In the genomic region with DNA sequence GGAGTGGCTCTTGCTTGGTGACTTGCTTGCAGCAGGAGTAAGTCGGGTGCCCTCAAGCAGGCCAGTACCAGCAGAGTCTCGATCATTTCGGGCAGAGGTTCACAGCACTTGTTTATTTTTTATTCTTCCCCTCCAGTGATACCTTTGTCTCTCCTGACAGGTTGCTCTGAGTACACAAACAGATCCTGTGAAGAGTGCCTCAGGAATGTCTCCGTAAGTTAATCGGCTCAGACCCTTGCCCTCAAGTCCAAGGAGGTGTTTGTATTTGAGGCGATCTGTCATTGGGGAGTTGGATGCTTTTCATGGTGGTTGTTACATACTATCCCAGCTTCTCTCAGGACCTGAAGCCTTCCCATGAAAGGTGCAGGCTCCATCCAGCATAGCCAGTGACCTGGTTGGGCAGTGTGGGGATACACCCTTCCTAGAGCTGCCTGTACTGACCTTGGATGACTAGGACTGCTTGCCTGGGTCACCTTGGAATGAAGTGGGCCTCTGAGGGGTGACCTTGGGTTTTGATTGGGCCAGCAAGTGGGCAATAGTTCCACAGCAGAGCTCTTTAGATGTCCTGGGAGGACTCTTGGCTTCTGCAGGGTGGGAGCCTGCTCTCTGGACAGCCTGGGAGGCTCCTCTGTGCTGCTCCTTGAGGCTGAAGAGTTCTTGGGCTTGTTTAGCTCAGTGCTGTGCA, we compare ENCODE assay signal across 15 mouse cellular contexts. TPM values are rescaled to one million over a fixed set of nuclear protein-coding genes. Genes with fewer than 3 reads are reported as not detected.
DNase-seq lines count a peak whose midpoint lies in the region; ATAC-seq lines count a peak whose summit lies in the region.
"Had no signal": no experiment of that assay in that cellular context is flagged by ENCODE, and none has a peak within 500 bp of the region (broad histone marks: within the 10 kb centered on the region; RNA-seq: fewer than 3 reads in every experiment).

No protein-coding gene starts in this region.

- peaks cover 38% of the 10 kb centered on the region for H3K36me3 ChIP-seq in kidney, embryonic 14.5 days (ENCODE audit: control insufficient read depth, insufficient read depth, low read length)
- H3K36me3 ChIP-seq in midbrain, embryonic 15.5 days (replicated peaks) = no peaks in the 10 kb centered on the region; the same call in 1 of the 2 replicates

- ATAC-seq in kidney, embryonic 14.5 days (ENCODE audit: low FRiP score, low TSS enrichment) = no peak
- ATAC-seq in midbrain, embryonic 15.5 days (replicated peaks) = no peak
- ATAC-seq: forebrain, embryonic 13.5 days had no signal

- peaks cover 12% of the 10 kb centered on the region; the same call in 1 of the 2 replicates for H3K4me1 ChIP-seq in kidney, embryonic 14.5 days (ENCODE audit: control insufficient read depth, insufficient read depth, low read length)
- H3K4me1 ChIP-seq in midbrain, embryonic 15.5 days = peaks cover 39% of the 10 kb centered on the region

- no peak overlapping the region for H3K4me3 ChIP-seq in kidney, embryonic 14.5 days (ENCODE audit: low read length)
- no peak overlapping the region for H3K4me3 ChIP-seq in midbrain, embryonic 15.5 days
- H3K4me3 ChIP-seq: embryonic facial prominence, embryonic 15.5 days; forebrain, embryonic 13.5 days; limb, embryonic 15.5 days; neural tube, embryonic 12.5 days had no signal

- no peaks in the 10 kb centered on the region for H3K27me3 ChIP-seq in kidney, embryonic 14.5 days (ENCODE audit: control insufficient read depth, insufficient read depth, low read length)
- no peaks in the 10 kb centered on the region for H3K27me3 ChIP-seq in midbrain, embryonic 15.5 days (replicated peaks)
- H3K27me3 ChIP-seq: embryonic facial prominence, embryonic 15.5 days; forebrain, embryonic 13.5 days; limb, embryonic 15.5 days; neural tube, embryonic 12.5 days had no signal

- WGBS in kidney, embryonic 14.5 days = 90% methylated on average over 6 of the region's 6 CpGs
- WGBS in midbrain, embryonic 15.5 days = 94% methylated on average over 6 of the region's 6 CpGs

- peak; percentile 41 to 49 for DNase-seq in adrenal gland, postnatal 36 days
- no peak for DNase-seq in adrenal gland, postnatal 25 days
- DNase-seq in kidney, adult 18-20 months = peak; percentile 40
- DNase-seq in ovary, adult 18-20 months (ENCODE audit: low spot score) = peak; percentile 32
- no peak for DNase-seq in ovary, postnatal 10 days (ENCODE audit: low spot score)
- no peak for DNase-seq in lung, postnatal 36 days
- DNase-seq: lung, postnatal 14 days; midbrain, embryonic 14.5 days had no signal

- H3K27ac ChIP-seq in kidney, embryonic 14.5 days (ENCODE audit: low read depth, low read length) = no peak overlapping the region
- H3K27ac ChIP-seq in midbrain, embryonic 15.5 days = no peak overlapping the region
- H3K27ac ChIP-seq: embryonic facial prominence, embryonic 15.5 days; forebrain, embryonic 13.5 days; hindbrain, embryonic 14.5 days; limb, embryonic 15.5 days; neural tube, embryonic 12.5 days had no signal

- no peak overlapping the region for H3K9ac ChIP-seq in kidney, embryonic 14.5 days (ENCODE audit: low read depth, low read length)
- no peak overlapping the region for H3K9ac ChIP-seq in midbrain, embryonic 15.5 days
- H3K9ac ChIP-seq: embryonic facial prominence, embryonic 15.5 days; forebrain, embryonic 13.5 days; hindbrain, embryonic 14.5 days; limb, embryonic 15.5 days; neural tube, embryonic 12.5 days had no signal

- H3K4me2 ChIP-seq in kidney, embryonic 14.5 days (replicated peaks; ENCODE audit: low read depth, low read length) = no peak overlapping the region
- H3K4me2 ChIP-seq in midbrain, embryonic 15.5 days = no peak overlapping the region
- H3K4me2 ChIP-seq: embryonic facial prominence, embryonic 15.5 days; forebrain, embryonic 13.5 days; hindbrain, embryonic 14.5 days; limb, embryonic 15.5 days; neural tube, embryonic 12.5 days had no signal

- no peaks in the 10 kb centered on the region for H3K9me3 ChIP-seq in kidney, embryonic 14.5 days (ENCODE audit: control insufficient read depth, low read length)
- H3K9me3 ChIP-seq in midbrain, embryonic 15.5 days = no peaks in the 10 kb centered on the region
- H3K9me3 ChIP-seq: embryonic facial prominence, embryonic 15.5 days; forebrain, embryonic 13.5 days; limb, embryonic 15.5 days; neural tube, embryonic 12.5 days had no signal

RNA-seq across cellular contexts. Expression of a gene that starts 5.7 kb away (rescaled TPM):
- 100 to 1,000 TPM; 197 to 219 TPM for total RNA-seq in adrenal gland, postnatal 36 days (2021)
- 154 and 195 TPM in 2 replicates for total RNA-seq in adrenal gland, postnatal 25 days (2021)
- polyA plus RNA-seq in kidney, embryonic 14.5 days (2014; fragmentation: Nextera tagmentation; extraction: Ambion mirVana) = 104 and 144 TPM in 2 replicates
- polyA plus RNA-seq in midbrain, embryonic 15.5 days (2015; fragmentation: Nextera tagmentation; extraction: Ambion mirVana) = 68.6 and 72.0 TPM in 2 replicates

RNA-seq across cellular contexts. Expression of a gene that starts 18.7 kb away (rescaled TPM):
- 100 to 1,000 TPM in 1 of 2 experiments, 10 to 100 TPM in 1; 89.0 to 106 TPM for total RNA-seq in adrenal gland, postnatal 36 days (2021)
- 104 and 117 TPM in 2 replicates for total RNA-seq in adrenal gland, postnatal 25 days (2021)
- 253 and 294 TPM in 2 replicates for polyA plus RNA-seq in kidney, embryonic 14.5 days (2014; fragmentation: Nextera tagmentation; extraction: Ambion mirVana)
- 308 and 325 TPM in 2 replicates for polyA plus RNA-seq in midbrain, embryonic 15.5 days (2015; fragmentation: Nextera tagmentation; extraction: Ambion mirVana)

RNA-seq across cellular contexts. Expression of a gene that starts 18.8 kb away (rescaled TPM):
- total RNA-seq in adrenal gland, postnatal 36 days (2021) = 10 to 100 TPM; 24.1 to 27.6 TPM
- 20.9 TPM in 1 of 2 replicates, not detected in the other for total RNA-seq in adrenal gland, postnatal 25 days (2021)
- polyA plus RNA-seq in kidney, embryonic 14.5 days (2014; fragmentation: Nextera tagmentation; extraction: Ambion mirVana) = 1.2 and 1.8 TPM in 2 replicates
- 2.5 TPM in 1 of 2 replicates, not detected in the other for polyA plus RNA-seq in midbrain, embryonic 15.5 days (2015; fragmentation: Nextera tagmentation; extraction: Ambion mirVana)
- polyA plus RNA-seq: forebrain, embryonic 13.5 days had no signal

RNA-seq across cellular contexts. Expression of a gene that starts 34.8 kb away (rescaled TPM):
- 10 to 100 TPM; 57.3 to 67.6 TPM for total RNA-seq in adrenal gland, postnatal 36 days (2021)
- 45.4 and 45.5 TPM in 2 replicates for total RNA-seq in adrenal gland, postnatal 25 days (2021)
- 41.3 and 51.8 TPM in 2 replicates for polyA plus RNA-seq in kidney, embryonic 14.5 days (2014; fragmentation: Nextera tagmentation; extraction: Ambion mirVana)
- 91.1 and 97.2 TPM in 2 replicates for polyA plus RNA-seq in midbrain, embryonic 15.5 days (2015; fragmentation: Nextera tagmentation; extraction: Ambion mirVana)

RNA-seq across cellular contexts. Expression of a gene that starts 57.2 kb away (rescaled TPM):
- total RNA-seq in adrenal gland, postnatal 36 days (2021) = 1 to 10 TPM; 4.2 to 9.1 TPM
- 2.2 and 3.3 TPM in 2 replicates for total RNA-seq in adrenal gland, postnatal 25 days (2021)
- 1.1 and 1.3 TPM in 2 replicates for polyA plus RNA-seq in kidney, embryonic 14.5 days (2014; fragmentation: Nextera tagmentation; extraction: Ambion mirVana)
- polyA plus RNA-seq in midbrain, embryonic 15.5 days (2015; fragmentation: Nextera tagmentation; extraction: Ambion mirVana) = 0.81 and 0.87 TPM in 2 replicates

Comparison
In these comparisons a context has a peak if more than half of its experiments do, and no peak if none do; other contexts are left out.
1. DNase-seq: peak in adrenal gland, postnatal 36 days (2 of 2), kidney, adult 18-20 months (single experiment) and ovary, adult 18-20 months (single experiment); none in adrenal gland, postnatal 25 days (single experiment), ovary, postnatal 10 days (single experiment) and lung, postnatal 36 days (single experiment).